Mouse (Mus musculus): ENCODE data around the gene Peg10. TPM values are rescaled to one million over a fixed set of nuclear protein-coding genes. Genes with fewer than 3 reads are reported as not detected.

Gene Peg10
- 100 to 1,000 TPM; 493 to 517 TPM for total RNA-seq (2021)
- long read RNA-seq, experiment 1, full-length matches to known transcripts: 1 of 23 reads
- long read RNA-seq, experiment 1, partial matches to known transcripts: 0 of 23 reads
- long read RNA-seq, experiment 1, other reads (novel, unspliced or antisense): 22 of 23 reads
- long read RNA-seq, experiment 2, partial matches to known transcripts: 0 of 25 reads
- long read RNA-seq, experiment 2, other reads (novel, unspliced or antisense): 25 of 25 reads

DNA sequence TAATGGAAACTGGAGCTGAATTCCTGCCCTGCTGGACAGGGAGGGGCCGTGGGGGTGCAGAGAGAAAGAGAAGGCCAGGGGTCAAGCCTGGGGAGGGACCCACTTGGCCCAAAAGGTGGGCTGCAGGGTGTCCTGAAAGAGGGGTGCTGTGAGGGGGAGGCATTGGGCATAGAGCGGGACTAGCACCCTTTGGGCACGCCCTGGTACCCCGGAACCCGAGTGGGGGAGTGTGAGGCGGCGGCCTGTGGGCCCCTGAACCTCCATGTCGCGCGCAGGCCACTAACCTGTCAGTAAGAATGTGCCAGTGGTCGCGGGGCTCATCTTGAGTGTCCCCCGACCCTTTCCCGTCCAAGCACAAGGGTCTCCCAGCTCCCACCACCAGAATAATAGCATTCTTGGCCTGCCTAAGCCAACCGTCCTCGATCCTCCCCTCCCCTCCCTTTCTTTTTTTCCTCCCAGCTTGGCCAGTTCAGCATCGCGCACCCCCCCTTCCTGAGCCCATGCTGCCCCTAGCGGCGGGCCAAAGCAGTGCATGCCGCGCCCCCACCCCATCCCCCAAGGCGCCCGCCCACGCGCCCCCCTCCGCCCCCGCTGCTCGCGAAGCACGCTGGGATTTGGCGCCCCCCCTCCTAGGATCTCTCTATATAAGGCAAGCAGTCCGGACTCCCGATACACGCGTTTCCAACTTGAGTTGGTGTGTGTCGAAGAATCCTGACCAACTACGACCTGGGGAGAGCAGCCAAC is at the start of gene Peg10, which contains the start of gene Sgce:
Gene Peg10, plus strand, starts transcription at position 611 of the 744 bp plus-strand sequence.
Gene Sgce, minus strand, starts transcription at position 512 of the 744 bp plus-strand sequence.
- peak; percentile 67 to 72 for DNase-seq (ENCODE audit: low spot score in 2 of 2)

- DNase-seq (ENCODE audit: low spot score in 2 of 2): no peak
Observed at GRCm38 (mm10) chr6:4701641-4702040, 45.5 kb upstream of the Peg10 start.

- DNase-seq (ENCODE audit: low spot score in 2 of 2): no peak
Observed at GRCm38 (mm10) chr6:4703908-4704307, 43.2 kb upstream of the Peg10 start.

DNA sequence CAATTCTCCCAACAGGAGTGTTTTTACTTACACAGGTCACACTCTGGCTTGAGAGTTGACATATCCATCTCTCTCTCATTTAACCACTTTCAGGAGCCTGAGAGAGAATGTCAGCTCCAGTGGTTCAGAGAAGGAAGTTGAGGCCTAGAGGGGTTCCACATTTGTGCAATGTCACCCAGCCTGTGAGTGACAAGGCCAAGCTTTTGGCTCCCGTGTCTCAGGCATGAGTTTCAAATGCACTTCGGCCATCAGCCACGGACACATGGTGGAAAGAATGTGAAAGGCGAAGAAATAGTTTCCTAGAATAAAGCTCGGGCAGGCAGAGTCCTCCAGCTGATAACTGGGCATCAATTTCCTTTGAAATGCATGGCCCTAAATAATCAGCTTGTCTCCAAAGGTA is 40.7 kb upstream of the Peg10 start:
- DNase-seq (ENCODE audit: low spot score in 2 of 2): no peak

DNA sequence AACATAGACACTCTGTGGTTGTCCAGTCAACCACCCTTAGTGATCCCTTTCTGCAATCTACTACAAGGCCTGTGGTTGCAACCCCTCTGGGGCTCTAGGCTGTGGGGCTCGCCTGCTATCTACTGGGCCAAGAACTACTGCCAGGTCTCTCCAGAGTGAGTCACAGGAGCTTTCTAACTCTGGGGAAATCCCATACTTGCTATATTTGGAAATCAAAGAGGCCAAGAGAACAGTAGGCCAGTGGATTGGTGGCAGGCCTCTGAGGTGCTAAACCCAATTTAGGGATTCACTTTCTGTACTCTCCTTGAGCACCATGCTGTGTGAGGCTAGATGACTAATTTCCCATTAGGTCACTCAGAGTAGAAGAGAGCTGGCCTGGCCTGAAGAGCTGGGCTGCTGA is 38.1 kb upstream of the Peg10 start:
- DNase-seq (ENCODE audit: low spot score in 2 of 2): no peak

DNA sequence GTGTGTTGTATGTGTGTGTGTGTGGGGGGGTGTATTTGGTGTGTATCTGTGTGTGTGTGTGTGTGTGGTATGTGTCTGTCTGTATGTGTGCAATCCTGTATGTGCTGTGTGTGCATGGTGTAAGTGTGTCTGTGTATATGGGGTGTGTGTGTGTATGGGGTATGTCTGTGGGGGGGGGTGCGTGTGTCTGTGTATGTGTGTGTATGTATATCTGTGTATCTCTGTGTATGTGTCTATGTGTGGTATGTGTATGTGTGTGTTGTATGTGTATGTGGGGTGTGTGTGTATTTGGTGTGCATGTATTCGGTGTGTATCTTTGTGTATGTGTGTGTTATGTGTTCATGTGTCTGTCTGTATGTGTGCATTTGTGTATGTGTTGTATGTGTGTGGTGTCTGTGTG is 30.9 kb upstream of the Peg10 start:
- DNase-seq (ENCODE audit: low spot score in 2 of 2): no peak

DNA sequence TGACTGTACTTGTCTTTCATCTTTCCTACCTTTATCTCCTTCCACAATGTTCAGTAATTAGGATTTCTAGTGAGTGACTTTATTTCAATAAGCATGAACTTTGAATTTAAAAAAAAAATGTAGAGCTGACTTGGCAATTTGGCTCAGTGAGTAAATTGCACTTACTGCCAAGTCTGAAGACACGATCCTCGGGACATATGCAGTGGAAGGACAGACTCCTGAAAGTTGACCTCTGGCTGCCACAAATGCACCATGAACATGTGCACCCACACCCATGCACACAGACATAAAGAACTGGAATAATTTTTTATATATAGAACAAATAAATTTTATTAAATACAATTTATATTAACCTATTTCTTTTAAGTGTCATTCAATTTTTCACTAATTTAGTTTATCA is 29.8 kb upstream of the Peg10 start:
- DNase-seq (ENCODE audit: low spot score in 2 of 2): no peak

DNA sequence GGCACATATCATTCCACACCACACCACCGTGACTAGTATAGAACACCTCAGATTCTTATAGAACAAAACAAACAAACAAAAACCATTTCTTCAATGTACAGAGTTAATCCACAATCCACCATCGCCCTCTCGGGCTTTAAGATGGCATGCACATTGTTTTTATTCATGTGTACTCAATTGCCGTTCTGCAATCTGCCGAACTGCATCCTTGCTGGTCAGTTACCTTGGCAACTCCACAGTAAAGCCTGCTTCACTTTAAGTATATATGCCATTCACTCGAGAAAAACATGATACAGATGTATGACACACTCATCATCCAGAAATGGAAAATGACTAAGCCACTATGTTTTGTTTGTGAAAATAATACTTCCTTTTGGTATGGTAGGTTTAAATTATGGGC is 25.0 kb upstream of the Peg10 start:
- DNase-seq (ENCODE audit: low spot score in 2 of 2): no peak

- DNase-seq (ENCODE audit: low spot score in 2 of 2): no peak
Observed at GRCm38 (mm10) chr6:4722739-4723138, 24.4 kb upstream of the Peg10 start.

DNA sequence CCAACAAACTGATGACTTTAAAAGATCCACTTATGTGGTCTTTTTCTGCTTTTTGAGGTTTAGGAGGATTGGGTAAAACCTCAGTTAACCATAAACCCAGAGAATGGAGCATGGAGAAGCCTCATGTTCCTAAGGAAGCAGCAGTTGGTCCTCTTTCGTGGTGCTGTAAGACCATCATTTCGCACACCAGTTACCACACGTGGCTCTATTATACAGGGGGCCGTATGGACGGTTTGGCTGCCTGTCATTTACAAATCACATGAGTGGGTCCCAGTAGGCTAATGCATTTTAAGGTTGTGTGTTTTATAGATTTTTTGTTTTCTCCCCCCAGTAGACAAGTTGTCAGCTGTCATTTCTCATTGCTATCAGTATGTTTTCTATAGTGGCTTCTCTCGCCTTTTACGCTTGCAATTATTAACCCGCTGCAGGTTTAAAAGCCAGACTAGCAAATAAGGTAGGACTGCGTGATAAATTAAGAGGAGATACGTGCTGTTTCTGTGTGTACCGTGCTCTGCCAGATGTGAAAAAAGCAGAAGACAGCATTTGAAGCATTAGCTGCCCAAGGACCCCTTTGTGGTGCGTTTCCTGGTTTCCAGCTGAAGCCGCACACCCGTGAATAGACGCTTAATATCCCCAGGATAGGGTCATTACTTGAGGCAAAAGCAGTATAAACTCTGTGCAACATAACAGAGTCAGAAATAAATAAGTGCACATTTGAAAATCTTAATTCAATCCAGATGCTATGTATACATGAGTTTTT is 22.9 kb upstream of the Peg10 start:
- no peak for DNase-seq (ENCODE audit: low spot score in 2 of 2)

GRCm38 (mm10) chr6:4728305-4728704 is 18.8 kb upstream of the Peg10 start:
- no peak for DNase-seq (ENCODE audit: low spot score in 2 of 2)

- no peak for DNase-seq (ENCODE audit: low spot score in 2 of 2)
Observed at GRCm38 (mm10) chr6:4731675-4732074, 15.4 kb upstream of the Peg10 start.

DNA sequence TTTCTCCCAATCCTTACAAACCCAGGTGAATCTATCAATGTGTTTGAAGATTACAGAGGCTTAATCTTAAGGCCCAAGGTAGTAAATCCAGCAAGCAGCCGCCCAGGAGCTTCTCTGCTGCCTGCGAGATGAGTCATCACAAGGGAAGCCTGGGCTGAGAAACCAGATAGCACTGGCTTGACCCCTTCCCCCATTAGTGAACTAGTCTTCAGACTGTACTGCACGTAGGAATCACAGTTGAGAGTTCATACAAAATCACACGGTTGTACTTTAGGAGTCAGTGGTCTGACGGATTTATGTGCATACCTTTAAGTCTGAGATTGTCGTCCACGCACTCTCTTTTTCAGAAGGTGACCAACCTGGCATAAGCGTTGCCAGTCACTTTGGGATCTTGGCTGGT is 13.9 kb upstream of the Peg10 start:
- no peak for DNase-seq (ENCODE audit: low spot score in 2 of 2)

DNA sequence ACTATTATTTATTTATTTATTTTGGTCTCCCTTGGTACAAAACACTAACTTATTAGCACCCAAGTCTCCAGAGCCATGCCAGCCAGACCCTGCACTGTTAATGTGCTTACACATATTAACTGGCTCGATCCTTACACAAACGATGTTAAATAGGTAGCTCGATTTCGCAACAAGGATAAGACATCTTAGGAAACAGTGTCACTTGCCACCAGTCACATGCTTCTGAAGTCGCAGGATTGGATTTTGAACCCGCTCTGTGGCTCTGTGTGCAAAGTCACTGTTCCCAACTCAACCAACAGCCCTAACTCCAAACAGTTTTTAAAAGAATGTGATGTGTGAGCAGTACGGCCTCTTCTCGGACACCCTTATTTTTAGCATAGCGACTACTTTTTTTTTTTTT is 10.7 kb upstream of the Peg10 start:
- DNase-seq (ENCODE audit: low spot score in 2 of 2): no peak

DNA sequence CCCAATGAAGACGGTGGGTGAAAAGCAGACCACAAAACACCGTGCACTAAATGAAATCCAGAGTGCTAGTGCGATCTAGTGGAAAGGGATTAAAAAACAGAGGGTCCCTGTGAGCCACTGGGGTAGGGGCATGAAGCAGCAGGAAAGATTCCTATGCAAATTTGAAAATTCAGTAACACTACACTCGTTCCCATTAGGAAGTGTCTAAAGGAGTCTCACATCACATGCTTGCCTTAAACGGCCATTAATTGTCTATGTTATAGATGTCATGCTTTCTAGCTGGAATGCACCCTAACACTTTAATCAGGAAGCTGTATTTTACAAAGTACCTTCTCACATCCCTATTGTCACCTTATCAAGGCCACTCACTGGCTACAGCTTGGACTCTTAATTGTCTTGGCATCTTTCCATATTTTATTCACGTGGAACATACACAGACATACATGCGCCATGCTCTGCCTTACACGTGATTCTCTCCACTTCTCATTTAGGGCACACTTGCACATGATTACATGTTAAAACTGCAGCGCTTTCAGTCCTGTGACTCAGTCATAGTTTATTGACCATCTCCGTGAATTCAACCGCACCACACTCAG is 9.0 kb upstream of the Peg10 start:
- DNase-seq (ENCODE audit: low spot score in 2 of 2): no peak

GRCm38 (mm10) chr6:4738717-4739116 is 8.4 kb upstream of the Peg10 start:
- no peak for DNase-seq (ENCODE audit: low spot score in 2 of 2)

DNA sequence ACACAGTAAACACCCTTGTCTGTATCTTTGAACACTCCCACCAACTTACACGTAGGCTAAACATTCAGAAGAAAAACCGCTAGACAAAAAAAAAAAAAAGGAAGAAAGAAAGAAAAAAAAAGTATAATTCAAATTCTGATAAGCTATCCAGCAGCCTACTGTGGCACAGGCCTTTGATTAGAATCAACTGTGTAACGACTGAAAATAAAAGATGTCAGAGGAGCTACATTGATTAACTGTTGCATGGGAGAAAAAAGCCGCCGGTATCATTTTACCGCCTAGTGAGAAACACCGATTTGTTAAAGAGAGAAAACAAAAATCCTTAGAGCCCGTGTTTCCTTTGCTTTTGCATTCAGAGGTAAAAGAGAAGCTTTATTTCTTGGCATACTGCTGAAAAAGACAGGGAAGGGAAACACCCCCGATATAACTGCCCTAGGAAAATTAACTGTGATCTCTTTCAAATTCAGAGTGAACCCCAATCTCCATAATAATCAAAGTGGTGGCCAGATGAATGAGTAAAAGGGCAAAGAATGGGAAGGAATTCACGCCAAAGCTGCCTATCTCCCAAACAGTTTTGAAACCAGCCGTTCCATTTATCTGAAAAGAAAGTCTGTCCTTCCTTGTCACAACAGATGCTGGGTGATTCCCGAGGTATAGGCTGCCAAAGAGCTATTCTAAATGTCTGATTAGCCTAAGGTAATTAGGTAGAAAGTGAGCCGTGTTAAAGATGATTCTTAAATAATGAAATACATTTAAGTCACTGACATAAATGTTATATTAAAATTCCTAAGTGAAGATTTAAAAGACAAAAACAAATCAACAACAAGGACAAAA is 7.4 kb upstream of the Peg10 start:
- no peak for DNase-seq (ENCODE audit: low spot score in 2 of 2)

DNA sequence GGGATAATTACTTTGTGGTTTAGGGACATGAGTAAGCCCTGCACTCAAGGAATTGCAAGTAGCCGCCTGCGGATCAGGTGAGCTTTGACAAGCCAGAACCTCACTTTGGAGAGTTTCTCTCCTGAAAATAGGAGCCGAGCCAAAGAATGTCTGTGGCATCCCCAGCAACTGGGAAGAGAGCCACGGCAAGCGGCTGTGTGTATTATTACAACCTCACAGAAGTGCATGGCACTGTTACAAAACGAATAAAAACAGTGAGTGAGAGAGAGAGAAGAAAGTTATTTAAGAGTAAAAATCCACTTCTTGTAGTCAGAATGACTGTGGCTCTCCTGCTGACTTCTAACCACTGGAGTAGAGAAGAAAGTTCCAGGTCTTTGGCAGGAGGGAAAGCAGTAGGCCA is 6.6 kb upstream of the Peg10 start:
- DNase-seq (ENCODE audit: low spot score in 2 of 2): no peak

DNA sequence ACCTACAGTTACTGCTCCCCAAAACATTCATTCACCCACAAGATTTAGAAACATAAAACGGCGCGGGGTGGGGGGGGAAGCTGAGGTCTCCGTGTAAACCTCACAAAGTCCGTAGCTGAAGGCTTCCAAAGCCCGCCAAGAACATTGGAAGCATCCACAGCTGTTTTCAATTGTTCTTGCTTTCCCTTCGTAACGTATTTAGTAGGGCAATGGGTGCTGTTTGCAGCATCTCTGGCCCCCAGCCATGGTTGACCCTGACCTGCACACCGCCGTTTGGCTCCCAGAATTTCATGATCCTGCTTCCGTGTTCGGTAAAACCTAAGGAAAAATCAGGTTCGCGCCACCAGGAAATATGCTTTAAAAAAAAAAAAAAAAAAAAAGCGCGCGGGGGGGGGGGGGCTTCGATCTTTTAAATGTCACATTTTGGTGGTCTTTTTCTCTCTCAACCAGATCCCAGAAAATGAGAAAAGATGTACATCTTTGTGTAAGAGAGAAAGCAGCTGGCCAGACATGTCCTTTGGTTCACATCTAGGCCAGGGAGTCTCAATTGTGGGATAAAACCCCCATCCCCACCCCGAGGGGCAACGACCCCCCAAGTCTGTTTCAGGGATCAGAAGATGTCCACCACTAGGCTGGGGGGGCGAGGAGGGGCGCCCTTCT is 940 bp upstream of the Peg10 start:
- DNase-seq (ENCODE audit: low spot score in 2 of 2): no peak

All from adrenal gland, postnatal 4 days (tissue).